Mouse (Mus musculus): Measurements from ENCODE around the gene Gipc3.

The Gipc3 gene

DNA sequence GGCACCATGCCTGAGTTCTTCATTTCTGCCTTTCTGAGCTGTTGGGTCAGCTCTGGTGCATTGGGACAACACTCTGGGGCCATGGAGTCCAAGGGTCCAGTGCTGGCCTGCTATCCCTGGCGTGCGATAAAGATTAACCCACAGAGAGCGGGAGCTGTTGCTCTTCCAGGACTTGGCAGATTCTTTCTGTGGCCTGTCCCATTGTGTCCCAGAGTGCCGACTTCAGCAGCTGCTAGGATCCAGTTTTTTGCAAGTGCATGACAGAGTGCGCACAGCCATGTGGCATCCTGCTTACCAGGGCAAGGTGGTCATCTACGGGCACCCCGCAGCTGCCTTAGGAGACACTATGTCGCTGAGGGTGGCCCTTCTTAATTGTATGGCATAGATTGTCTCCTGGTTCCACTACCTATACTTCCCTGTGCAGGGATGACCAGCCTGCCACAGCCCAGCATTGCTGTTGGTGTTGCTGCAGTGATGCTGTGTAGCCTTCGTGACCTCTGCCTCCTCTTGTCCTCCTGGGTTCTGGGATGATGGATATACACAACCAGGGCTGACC lies 42.6 kb downstream of the Gipc3 start:
- no peak for DNase-seq (ENCODE audit: low spot score in 2 of 2)

DNA sequence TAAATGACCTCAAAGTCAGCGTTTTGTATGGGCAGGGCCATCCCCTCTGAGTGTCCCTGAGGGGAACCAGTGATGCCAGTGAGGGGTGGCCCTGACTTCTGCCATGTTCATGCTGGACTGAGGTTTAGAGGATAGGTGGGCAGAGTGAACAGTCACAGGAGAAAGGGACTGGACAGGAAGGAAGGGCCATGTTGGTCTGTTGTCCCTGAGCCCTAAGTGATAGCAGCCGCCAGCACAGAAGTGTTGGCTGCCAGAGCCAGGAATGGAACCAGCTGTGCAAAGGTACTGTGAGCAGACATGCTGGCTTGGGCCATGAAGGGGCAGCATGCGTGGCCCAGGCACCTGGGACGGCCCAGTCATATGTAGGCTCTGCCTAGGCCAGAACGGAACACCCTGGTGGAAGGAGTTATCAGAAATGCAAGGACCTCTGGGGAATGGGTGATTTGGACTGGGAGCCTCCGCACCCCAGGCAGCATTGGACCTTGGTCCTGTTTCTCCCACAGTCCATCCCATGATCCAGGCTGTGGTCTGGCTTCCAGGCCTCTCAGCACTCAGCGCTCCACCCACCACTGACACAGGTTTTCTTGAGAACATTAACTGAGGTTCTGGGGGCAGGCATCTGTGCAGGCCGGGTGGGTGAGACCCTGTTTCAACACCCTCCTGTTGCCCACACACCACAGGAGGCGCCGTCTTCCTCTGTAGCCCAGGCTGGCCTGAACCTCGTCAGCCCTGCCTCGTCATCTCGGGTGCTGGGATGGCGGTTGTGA lies 43.3 kb downstream of the Gipc3 start:
- DNase-seq (ENCODE audit: low spot score in 2 of 2): no peak

DNA sequence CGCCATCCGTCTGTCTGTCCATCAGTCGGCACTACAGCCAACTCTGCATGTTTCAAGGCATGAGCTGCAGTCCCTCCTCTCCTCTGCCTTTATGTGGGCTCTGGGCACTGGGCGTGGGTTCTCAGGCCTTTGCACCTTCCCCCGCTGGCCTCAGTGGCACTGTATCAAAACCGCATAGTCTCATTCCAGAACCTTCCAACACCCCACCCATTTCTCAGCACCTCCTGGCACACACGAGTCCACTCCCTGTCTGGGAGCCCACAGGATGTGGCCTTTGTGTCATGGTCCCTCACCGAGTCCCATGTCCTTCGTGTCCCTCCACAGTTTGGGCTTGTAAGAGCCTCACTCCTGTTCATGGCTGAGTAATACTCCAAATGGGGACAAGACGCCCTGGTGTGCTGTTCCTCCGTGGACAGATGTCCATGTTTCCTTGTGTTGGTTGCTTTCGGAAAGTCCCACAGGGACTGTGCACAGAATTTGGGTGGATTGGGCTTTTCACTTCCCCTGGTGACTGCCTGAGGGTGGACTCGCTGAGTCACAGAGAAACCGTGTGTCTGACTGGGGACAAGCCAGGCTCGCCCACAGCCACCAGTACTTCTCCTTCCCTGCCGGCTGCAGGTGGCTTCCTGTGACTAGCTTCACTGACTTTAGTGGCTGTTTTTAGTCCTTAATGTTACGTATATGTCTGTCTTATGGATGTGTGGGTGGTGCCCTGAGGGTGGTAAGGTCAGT lies 44.5 kb downstream of the Gipc3 start:
- DNase-seq (ENCODE audit: low spot score in 2 of 2): peak in 1 of 2 experiments; percentile 59

DNA sequence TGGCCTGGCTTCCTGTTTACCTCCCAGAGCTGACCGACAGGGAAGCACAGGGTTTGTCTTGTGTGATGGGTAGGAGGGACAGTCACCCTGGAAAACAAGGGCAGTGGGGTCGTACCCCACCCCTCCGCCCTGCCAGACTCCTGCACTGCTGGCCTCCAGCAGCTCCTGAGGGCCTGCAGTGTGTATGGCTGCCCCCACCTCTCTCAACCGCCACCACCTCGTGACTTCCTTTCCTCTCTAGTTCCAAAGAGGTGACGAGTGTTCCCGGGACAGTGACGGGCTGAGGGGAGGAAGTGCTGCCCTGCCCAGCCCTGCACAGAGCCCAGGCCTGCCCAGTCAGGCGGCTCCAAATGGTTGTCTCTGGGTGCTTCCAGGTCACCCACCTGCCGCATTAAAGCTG lies 45.2 kb downstream of the Gipc3 start:
- DNase-seq (ENCODE audit: low spot score in 2 of 2): peak; percentile 71 to 82

DNA sequence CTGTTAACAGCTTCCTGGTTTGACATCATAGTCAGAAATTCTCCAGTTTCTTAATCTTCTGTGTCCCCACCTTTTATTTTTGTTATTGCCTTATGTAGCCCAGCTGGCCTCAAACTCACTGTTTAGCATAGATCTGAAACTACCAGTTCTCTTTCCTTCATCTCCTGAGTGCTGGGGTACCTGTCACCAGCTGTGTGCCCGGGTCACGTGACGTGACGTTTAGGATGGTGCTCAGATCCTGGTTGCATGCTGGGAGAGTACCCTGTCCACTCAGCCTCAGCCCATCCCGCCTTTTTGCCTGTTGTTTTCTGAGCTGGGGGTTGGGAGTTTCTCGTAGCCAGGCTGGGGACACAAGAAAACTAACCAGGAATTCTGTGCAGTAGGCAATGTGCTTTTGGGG lies 45.8 kb downstream of the Gipc3 start:
- DNase-seq (ENCODE audit: low spot score in 2 of 2): no peak

DNA sequence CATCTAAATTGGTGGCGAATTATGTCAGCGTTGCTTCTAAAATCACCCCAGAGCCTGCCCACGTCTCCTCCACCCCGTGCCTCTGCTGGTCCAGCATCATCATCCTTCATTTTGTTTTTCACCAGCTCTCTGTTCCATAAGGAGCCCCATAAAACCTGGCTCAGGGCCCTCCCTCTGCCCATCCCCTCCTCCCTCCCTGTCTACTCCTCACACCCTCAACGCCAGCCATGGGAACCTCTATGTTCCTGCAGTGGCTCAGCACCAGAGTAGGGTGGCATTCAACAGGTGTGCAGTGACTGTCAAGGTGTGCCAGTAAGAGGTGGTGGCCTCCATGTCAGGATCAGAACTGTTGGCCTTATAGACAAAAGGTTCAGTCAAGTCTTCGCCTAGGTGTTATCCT lies 47.9 kb downstream of the Gipc3 start:
- no peak for DNase-seq (ENCODE audit: low spot score in 2 of 2)

DNA sequence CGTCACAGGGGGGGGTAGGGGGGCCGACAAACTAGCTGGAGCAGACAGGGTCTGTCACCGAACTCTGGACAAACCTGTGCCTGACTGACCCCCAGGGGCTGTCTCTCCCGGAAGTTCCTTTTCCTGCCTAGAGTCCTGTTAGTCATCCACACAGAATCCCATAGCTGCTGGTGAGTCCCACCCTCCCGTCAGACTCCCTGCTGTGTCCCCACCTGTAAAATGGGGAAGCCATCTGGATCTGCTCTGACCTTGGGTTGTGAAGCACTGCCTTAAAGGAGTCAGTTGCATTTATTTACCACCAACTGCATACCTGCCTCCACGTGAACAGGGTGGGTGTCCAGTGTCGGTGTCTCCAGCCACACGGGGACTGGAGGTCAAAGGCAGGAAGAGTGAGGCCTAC lies 48.6 kb downstream of the Gipc3 start:
- DNase-seq (ENCODE audit: low spot score in 2 of 2): no peak

DNA sequence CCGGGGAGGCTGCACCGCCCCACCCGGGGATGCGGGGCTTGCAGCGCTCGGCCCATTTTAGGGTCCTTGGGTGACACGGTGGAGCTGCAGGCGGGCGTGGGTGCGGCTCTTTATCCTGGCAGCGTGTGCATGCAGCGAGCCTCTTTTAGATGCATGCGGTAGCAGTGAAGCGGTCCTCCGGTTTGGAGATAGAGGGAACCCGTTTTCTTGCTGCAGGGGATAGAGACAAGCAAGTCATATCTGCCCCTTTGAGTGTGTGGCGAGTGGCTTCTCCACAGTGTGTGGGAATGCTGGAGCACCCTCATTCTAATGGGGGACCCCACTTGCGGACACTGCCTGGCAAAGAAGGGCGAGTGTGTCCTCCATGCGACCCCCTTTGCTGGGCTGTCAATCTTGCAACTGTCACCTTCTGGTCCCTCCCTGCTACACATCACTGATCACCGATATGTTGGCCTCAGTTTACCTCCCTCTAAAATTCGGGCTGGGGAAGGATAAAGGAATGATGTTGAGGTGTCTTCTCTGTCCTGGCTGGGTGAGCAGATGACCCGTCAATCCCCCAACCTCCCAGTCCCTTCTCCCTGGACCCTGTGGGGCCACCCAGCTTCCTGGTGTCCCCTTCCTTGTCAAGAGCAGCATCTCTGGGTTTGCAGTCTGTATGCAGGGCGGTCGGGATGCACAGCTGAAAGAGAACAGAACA lies 49.6 kb downstream of the Gipc3 start:
- no peak for DNase-seq (ENCODE audit: low spot score in 2 of 2)

DNA sequence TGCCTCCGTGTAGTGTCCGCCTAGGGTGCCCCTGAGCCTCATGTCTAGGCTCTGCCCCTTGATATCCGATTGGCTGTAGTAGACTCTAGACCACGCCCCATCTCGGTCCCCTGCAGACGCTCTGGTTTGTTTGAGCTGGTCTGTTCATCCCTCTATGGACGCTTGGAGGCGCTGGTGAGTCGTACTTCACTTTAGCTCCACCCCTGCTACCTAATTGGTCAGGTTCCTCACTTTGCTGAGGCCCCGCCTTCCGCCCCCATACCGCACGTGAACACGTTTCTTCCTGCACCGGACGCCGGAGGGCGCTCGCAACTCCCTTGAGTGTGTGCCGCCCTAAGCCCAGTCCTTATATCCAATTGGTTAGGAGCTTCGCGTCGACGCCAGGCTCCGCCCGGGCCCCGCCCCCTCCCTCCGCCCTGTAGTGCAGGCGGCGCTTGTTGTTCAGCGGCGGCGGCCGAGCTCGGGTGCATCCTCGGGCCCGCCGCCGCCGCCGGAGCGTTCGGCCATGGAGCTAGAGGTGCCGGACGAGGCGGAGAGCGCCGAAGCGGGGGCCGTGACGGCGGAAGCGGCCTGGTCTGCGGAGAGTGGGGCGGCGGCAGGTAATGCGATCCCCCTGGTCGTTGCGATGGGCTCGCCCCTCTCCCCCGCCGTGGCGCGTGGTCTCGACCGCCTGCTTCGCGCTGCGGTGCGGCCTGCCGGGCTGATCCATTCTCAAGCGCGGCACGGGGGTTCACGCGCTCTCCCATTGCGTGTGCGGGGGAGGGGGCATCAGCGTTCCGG lies 50.3 kb downstream of the Gipc3 start, which contains the start of gene Pip5k1c:
Gene Pip5k1c (plus strand): TSS at position 410 of the 780 bp plus-strand sequence.
- peak; percentile 100 for DNase-seq (ENCODE audit: low spot score in 2 of 2)

DNA sequence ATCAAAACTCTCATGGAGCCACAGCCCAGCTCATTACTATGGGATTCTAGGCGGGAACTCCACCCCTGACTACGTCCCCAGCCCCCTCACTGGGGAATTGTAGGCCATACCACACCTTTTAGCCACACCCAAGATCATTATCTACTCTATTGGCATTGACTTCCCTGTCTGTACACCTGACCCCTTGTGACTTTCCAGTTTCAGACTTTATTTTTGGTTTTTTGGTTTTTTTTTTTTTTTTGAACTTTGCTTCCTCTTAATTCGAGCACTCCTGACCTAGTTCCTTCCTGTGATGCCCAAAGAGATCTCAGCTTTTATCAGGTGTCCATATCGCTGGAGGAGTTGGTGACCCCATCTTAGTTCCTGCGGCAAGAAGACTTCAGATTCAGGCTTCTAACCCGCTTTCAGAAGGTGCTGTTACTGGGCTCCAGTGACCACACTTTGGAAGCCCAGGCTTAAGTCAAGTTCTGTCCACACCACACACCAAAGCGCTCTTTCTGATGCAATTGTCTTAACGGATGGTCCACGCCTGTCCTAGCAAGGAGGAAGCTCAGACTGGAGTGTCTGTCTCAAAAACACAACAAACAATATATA lies 51.5 kb downstream of the Gipc3 start, which contains the start of gene Tjp3:
Gene Tjp3 (minus strand): TSS at position 71 of the 594 bp plus-strand sequence.
- no peak for DNase-seq (ENCODE audit: low spot score in 2 of 2)

DNA sequence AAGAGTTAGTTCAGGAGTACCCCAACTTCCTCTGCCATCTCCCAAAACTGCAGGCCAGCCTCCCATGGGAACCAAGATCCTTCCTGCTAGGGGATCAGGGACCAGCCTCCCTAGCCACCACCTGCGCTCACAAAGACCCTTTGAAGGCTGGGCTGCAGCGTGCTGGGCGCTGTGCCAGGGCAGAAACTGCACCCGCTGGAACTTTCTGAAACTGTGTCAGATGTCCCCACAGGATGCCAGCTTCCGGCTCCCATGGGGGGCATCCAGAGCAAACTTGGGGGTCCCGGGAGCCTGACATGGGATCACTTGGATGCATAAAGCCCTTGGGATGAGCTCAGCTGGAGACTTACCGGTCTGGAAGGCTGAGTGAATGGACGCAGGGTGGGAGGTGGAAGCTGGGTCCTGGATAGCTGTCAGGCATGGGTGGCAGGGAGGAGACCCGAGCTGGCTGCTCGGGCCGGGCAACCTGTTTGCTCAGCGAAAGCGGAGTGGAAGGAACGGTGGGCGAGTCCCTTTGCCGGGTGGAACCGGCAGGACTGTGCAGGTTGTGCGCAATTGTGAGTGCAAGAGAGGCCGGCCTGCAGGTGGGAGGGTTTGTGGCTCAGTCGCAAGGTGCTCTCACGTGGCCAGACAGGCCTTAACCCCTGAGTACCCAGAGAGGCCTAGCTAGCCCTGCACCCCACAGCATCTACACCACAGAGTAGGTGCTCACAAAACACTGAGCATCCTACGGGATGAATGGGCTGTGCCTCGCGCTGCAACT lies 52.2 kb downstream of the Gipc3 start:
- no peak for DNase-seq (ENCODE audit: low spot score in 2 of 2)

DNA sequence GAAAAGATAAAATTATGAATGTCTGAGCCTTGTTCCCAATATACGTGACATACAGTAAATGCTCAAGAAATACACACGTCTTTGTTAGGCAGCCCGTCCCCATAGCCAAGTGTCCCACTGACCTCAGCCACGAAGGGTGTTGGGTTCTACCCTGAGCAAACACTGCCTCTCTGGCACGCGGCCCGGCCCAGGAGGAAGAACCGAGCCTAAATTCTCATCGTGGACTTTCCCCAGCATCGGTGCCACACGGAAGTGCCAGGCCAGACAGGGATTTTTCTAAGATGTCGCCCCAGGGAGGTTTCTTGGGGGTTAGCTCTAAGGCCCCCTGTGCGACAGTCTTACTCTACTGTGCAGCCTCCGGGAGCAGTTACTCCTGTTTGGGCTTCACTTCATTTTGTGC lies 53.3 kb downstream of the Gipc3 start:
- no peak for DNase-seq (ENCODE audit: low spot score in 2 of 2)

DNA sequence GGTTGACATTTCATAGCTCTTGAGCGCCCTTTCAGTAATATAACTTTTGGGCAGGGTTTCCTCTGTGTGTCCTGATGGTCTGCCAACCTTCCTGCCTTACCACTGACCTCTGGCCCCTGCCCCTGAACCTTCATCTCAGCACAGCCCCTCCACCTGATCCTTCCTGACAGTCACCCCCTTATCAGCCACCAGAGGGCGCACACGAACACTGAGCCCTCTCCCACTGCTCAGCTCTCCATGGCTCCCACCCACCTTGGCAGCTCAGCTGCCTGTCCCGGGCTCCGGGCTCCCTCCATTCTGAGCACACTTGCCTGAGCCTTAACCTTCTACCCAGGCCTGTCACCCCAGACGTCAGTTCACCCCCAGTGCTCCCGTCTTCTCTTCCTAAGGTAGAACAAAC lies 53.8 kb downstream of the Gipc3 start:
- DNase-seq (ENCODE audit: low spot score in 2 of 2): peak in 1 of 2 experiments; percentile 57

DNA sequence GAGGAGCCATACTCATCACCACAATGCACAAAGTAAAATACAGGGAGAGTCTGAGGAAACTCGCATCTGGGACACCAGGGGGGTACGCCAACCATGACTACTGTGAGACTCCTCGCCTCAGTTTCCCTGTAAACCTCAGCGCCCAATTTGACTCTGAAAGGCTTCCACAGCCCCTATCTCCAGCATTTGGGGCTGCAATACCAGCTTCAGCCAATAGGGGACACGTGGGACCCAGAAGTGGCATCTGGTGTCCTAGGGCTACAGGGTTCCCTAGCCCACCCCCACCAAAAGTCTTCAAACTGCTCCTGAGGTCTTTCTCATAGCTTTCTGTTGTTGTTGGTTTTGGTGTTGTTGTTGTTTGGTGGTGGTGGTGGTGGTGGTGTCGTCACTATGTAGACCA lies 54.5 kb downstream of the Gipc3 start:
- DNase-seq (ENCODE audit: low spot score in 2 of 2): no peak

DNA sequence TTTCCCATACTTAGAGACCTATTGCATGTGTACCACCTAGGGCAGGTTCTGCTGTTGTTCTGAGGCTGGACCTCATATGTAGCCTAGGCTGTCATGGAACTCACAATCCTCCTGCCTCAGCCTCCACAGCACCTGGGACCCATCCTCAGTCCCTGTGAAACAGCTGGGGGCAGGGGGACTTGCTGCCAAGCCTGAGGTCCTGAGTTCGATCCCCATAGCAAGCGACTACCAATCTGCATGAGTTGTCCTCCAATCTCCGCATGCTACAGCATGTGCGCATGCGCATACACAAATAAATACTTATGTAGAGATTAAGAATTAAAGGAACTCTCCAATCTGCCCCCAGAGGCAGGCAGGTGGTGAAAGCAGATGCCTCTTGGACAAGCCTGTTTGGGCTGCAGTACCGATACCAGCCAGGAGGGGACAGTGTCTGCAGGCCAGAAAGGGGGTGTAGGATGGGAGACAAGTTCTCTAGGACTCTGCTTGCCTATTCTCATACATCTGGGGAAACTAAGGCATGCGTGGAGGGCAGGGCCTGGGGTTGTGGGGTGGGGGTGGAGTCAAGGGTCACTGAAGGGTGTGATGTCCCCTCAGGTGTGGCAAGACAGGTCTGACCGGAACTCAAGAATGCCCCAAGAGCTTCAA lies 55.4 kb downstream of the Gipc3 start:
- no peak for DNase-seq (ENCODE audit: low spot score in 2 of 2)

DNA sequence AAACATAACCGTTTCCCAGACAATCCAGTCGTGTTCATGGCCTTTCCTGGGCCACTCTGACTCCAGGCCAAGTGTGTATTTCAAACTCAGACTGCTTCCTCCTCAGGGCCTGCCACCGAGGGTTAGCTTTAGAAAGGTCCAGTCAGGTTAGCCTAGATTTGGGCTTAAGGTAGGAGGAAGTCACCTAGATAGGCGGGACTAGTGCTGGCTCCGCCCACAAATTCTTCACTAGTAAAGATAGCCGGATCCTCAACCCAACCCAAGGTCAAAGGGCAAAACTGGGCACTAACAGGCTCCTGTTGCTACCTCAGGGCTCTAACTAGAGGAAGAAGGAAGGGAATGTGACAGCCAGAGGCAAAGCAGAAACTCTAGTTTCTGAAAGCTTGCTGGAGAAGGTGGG lies 56.5 kb downstream of the Gipc3 start:
- DNase-seq (ENCODE audit: low spot score in 2 of 2): no peak

DNA sequence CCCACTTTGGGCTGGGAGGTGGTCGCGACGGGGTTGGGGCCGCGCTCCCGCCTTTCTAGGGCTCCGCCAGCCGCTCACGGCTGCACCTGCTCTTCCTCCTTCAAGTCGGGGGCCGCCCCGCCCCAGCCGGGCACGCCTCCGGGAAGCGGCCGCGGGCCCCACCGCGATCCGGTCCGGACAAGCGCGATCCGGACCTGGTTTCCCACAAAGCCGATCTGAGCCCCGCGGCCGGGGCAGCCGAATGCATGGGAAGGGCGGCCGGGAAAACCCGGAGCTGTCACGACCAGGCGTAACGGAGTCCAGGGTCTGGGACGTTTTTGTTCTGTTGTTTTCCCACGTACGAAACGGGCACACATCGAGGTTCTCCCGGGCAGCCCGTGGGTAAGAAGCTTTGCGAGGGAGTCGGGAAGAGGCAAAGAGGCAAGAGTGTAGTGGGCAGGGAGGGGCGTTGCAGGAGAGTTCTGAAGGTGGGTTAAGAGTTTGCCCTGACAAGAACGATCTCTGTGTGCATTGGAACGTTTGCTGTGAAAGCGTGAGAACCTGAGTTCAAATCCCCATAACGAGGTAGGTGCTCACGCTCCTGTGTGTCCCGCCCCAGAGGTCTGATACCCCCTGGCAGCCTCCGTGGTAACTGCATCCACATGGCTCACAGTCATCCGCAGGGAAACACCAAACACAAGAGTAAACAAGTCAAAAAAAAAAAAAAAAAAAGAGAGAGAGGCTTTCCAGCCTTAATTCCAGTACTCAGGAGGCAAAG lies 57.2 kb downstream of the Gipc3 start:
- DNase-seq (ENCODE audit: low spot score in 2 of 2): peak; percentile 81 to 83
